Mouse (Mus musculus) kidney, adult 2 months (tissue): ENCODE measurements around the gene Anxa5.

Source experiments
- CTCF ChIP-seq: fragments of 200-500 bp; conservative IDR thresholded peaks from 2 replicates; pipeline ENCODE4 v1.5.1; 2011; ENCODE audit warnings: low read depth, mild to moderate bottlenecking, control low read depth, low read length, moderate library complexity, mixed read lengths; ENCODE audit not compliant: insufficient read depth, insufficient read length
- POLR2A ChIP-seq: fragments of 200-500 bp; IDR thresholded peaks from one replicate; pipeline ENCODE4 v1.6.1; 2011; ENCODE audit warnings: low read depth, low read length, control low read depth

DNA sequence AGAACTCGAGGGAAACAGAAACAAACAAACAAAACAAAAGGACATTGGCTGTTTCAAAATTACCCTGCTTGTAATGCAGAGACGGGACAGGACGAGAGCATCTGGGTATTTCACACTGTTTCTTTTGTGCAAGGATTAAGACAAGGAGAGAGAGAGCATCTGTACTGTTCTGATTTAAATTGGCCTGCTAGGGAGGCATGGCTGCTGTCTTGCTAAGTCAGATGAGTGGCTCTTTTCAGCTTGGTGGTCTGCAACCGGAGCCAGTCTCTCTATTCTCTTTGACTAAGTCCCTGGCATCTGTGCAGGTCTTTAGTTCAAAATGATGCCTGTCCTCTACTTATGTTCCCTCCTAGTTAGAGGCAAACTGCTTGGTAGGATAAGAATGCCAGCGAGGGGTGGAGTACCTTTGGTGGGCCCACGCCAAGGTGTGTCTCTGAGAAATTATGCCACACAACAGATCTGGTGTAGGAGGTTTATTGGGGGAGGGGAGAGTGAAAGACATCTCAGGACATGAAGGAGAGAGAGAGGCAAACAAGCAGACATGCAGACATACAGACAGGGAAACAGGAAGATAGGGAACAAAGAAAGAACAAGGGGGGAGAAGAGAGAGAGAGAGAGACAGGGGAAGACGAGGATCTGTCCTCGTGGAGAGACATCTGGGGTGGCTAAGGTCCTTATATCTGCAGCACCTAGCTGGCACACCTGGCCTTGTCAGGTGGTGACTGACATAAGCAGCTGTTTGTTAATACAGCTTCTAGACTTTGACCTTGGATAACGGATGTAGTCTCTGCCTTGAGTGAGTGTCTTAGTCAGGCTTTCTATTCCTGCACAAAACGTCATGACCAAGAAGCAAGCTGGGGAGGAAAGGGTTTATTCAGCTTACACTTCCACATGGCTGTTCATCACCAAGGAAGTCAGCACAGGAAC is 30.4 kb upstream of the Anxa5 start:
- TF ChIP-seq CTCF (no peak), POLR2A (no peak)
